Mouse (Mus musculus) MEL-GATA-1-ER (cell line): Measurements from ENCODE around the gene Zfp61.
"Not testable (repeated sequence)": the region's sequence is repeated elsewhere in the genome, so short reads cannot be mapped to it uniquely, and the experiment has no call there.

Experiments
- DNase-seq: peaks from one replicate; pipeline ENCODE4 v3.0.0-alpha.2; 2012; ENCODE audit warnings: low read depth; ENCODE audit errors: extremely low read depth

Gene Zfp61

DNA sequence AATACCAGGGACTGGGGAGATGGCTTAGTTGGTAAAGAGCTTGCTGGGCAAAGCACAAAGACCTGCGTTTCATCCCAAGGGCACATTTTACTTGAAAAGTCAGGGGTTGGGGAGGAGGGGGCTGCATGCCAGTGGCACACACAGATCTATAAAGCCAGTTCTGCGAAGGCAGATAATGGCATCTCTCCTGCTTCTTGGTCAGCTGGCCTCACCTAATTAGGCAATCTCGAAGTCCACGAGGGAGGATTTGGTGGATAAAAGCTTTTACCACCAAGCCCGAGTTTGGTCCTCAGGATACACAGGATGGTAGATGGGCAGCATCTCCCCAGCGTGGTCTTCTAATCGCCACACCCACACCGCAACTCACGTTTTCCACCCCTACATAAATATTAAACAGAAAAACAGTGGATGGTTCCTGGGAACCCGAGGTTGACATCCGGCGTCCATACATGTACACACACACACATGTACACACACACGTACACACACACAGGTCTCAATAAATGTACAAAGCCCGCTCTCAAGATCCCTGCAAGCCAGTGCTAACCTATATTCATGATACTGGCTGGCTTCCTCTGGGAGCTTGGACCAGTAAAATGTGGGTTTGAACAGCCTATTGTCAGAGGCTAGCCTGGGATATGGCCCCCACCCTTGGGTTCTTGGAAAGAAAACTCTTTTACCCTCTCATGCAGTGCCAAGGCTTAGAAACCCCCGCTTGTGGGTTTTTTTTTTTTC, 3.5 kb downstream of the Zfp61 start:
- no peak for DNase-seq

DNA sequence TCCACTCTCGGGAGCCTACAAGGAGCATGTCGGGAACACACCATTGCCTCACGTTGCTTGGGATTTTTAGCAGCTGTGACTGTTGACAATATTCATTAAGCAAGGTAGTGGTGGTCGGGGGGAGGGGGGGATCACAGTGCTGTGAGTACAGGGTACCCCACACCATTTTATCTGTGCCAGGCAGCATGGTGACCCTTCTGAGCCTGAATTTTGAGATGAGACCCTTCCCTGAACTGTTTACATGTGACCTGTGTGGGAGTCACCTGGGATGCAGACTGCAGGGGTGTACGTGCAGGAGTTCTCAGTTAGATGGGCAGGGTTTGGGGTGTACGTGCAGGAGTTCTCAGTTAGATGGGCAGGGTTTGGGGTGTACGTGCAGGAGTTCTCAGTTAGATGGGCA, 4.6 kb downstream of the Zfp61 start:
- no peak for DNase-seq

DNA sequence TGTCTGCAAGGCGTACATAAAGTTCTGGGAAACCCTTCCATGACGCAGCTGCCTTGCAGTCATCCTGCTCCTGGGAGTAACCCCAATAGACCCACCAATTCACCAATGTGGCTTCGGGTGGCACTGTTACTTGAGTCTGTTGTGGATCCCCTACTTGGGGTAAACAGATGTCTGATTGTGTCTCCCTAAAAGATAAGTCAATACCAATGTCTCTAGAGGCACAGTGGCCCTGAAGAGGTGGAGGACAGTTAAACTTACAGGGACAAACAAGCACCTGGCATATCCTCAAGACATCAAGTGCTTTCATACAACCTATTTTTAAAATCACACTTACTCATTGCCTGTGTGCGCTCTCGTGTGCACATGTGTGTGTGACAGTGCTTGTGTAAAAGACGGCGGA, 5.7 kb downstream of the Zfp61 start:
- DNase-seq: no peak

DNA sequence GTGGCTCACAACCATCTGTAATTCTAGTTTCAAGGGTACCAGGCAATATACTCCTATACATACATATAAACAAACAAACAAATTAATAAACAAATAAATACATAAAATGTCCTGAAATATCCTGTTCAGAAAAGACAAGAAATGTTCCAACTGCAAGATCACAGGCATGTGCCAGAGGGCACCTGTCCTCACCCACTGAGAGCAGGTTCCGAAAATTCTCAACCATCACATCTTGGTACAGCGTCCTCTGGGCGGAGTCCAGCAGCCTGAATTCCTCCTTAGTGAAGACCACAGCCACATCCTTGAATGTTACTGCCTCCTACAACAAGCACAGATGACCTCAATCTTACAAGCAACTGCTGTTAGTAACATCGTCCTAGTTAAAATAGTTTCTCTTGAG, 6.3 kb downstream of the Zfp61 start:
- no peak for DNase-seq

DNA sequence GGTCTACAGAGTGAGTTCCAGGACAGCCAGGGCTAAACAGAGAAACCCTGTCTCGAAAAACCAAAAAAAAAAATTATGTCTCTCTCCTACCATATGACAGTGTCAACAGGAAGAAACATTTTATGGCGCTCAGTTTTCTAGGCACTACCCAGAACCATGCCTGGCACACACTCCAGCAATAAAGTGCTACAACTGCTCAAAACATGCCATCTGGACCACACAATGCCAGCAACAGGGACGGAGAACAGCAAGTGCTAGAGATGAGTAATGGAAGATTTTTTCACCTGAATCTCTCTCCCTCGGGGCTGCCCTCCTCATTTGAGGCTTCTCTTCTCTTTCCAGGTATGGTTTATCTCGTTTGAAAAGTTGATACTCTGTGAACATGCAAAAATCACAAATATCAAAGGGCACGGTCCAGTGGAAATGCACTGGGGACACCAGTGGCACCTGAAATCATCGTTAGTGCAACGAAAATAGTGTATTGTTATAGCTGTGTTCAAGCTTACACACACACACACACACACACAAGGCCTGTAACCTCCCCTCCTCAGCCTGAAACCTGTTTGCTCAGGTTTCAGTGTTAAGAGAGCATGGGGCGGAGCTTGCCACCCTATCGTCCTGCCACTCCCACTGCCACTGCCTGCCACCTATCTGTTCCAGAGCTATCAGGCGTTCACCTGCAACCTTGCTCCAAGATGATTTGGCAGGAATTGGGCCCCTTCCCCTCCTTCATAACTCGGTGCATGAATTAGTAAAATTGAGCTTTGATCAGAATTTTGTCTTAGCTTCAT, 7.8 kb downstream of the Zfp61 start:
- DNase-seq: no peak

DNA sequence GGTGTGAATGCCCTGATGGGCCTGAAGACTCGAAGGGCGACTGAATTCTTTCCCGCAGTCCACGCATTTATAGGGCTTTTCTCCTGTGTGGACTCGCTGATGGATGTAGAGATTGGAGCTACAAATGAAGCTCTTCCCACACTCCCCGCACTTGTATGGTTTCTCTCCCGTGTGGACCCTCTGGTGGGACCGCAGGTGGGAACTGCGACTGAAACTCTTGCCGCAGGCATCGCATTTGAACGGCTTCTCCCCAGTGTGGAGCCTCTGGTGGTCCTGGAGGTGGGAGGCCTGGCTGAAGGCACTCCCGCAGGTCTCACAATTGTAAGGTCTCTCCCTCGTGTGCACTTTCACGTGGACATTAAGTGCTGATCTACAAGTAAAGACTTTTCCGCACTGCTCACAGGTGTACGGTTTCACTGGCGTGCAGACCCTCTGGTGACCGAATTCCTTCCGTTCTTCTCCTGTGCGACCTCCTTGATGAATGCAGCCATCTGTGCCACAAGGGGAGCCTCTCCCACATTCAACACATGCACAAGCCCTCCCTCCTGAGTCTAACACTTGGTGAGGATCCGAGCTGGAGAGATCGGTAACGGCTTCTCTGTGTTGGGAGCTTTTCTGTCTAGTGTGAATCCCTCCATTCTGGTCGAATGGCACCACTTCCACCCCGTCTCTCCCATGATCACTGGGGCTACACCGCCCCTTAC, 9.5 kb downstream of the Zfp61 start:
- DNase-seq: no peak

DNA sequence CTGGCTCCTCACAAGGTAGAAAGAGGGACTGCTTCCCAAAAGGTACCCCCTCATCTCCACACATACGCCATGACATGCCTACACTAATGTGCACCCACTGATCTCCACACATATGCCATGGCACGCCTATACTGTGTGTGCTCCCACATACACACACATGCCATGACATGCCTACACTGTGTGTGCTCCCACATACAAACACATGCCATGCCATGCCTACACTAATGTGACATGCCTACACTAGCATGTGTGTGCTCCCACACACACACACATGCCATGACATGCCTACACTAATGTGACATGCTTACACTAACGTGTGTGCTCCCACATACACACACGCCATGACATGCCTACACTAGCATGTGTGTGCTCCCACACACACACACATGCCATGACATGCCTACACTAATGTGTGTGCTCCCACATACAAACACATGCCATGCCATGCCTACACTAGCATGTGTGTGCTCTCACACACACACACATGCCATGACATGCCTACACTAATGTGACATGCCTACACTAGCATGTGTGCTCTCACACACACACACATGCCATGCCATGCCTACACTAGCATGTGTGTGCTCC, 10.8 kb downstream of the Zfp61 start:
- no peak for DNase-seq

DNA sequence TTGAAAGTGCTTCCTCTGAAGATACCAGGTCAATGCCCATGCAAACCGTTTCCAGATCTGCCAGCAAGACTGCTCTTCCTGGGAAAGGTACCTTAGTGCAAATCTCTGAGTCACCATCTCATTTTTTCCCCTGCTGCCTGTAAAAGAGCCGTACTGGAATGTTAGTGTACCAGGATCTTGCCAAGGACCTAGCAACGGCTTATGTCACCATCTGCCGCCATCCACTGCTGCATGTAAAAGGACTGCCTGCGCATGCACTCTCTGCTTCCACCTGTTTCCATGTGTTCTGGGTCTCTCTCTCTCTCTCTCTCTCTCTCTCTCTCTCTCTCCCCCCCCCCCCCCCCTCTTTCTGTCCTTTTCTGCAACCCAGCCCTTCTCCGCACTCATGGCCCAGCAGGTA, 12.5 kb downstream of the Zfp61 start:
- DNase-seq: no peak

DNA sequence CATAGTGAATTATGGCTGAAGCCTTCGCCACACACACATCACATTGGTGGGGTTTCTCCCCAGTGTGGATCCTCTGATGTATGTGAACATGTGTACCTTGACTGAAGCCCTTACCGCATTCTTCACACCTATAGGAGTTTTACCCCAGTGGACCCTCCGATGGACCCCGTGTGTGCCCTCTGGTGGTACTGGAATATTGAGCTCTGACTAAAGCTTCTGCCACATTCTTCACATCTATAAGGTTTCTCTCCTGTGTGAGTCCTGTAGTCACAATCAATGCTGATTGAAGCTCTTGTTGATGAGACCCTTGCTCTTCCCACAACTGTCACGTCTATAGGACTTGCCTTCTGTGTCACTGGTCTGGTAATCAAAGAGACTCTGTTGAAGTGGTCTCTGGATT, 13.4 kb downstream of the Zfp61 start:
- DNase-seq: no peak

DNA sequence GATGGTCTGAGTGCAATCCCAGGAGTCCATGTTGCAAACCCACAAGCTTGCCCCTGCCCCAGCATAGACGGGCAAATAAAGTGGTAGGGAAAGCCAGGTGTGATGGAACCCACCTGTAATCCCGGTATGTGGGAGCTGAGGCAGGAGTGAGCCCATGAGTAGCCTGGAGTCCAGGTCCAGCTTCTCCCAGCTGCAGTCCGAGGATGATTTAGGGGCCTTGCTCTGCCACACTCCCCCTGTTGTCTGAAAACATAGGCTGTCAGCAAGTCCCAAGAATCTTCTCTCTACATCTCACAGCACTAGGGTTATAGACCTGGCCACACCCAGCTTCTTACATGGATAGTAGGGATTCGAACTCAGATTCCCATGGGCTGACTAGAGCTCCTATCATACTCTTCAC, 14.1 kb downstream of the Zfp61 start:
- DNase-seq: no peak

DNA sequence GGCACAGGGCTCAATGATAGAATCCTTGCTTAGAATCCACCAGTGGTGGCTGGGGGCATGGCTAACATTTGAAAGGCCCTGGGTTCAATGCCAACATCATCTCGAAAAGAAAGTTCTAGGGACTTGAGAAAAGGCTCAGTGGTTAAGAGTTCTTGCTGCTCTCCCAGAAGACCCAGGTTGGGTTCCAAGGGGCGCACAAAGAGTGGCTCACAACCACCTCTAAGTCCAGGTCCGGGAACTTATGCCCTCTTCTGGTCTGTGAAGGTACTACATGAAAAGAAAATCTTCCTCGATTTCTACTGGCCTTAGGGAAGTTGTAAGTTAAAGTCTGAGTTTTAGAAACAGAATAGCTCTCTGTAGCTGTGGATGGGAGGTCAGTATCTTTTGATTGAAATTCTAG, 14.9 kb downstream of the Zfp61 start:
- DNase-seq: no peak

DNA sequence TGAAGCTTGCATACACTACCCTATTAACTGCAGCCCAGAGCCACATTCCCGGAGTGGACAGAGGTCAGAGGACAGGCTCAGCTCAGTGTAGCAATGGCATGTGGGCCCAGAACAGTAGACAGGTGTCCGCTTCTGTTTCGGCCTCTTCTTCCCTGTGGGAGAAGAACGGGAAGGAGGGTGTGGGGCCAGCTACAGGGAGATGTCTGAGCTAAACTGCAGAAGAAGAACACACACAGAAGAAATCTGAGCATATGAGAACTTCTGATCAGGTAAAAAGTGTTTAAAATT, 20.2 kb downstream of the Zfp61 start:
- DNase-seq: no peak

DNA sequence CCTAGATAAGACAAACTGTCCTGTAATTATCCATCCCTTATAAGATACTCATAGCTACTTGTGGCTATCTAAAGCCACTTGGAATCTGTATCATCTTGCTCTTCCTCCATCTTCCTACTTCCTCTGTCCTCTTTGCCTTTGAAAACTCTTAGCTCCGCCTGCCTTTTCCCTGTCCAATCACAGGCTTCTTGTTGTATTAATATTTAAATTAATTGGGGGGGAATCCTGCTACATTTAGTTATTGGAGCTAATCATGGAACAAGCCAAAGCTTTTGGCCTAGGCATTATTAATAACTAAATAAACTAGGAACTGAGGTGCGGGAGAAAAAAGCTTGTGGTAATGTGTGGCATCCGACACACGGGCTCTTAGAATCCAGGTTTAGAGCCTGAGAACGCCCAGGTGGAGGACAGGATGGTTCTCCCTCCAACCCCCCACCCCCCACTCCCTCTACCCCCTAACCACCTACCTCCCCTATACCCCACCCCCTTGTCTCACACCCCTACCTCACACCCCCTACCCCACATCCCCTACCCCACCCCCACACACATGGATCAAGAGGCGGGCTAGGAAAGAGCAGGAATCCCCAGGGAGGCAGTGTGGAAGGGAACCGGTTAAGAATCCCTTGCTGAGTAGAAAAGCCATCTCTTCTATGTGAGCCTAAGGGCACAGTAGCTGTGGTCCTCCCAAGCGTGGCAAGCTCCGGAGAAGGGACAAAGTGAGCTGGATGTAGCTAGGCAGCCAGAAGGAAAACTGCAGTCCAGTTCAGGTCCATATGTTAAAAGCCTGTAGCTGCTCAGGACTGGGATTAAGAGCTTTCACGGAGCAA, 20.8 kb downstream of the Zfp61 start:
- no peak for DNase-seq

DNA sequence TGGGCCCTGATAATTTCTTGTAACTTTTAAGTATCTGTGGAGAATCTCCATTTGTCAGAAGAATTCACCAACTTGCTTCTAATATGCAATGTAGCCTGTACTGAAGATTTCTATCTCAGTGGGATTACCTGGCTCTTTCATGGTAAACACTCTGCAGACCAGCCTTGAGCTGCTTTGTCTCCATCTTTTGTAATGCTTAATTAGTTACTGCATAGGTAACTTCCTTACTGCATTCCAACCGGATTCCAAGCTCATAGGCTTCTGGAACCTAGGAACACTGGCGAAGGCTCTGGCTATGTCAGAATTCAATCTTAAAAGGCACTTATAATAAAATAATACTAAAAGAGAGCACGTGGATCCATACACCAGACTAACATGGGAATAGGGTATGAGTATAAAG, 22.3 kb downstream of the Zfp61 start:
- DNase-seq: not testable (repeated sequence)

DNA sequence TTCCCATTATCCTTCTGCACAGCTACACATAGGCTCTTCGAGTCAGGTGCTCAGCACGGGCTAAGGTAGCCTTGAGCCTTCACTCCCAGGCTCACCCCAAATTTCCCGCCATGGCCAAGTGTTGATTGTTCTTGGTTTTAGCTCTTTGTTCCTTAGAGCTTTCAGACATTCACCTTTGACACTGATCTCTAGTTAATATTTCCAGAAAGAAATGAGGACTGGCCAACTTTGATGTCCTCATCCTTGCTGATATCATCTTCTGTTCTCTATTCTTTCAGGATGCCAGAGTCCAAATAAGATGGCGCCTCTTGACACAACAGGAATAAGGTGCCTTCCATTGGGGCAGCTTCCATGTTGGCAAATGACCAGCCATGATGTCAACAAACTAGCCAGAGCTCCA, 26.6 kb downstream of the Zfp61 start:
- no peak for DNase-seq

DNA sequence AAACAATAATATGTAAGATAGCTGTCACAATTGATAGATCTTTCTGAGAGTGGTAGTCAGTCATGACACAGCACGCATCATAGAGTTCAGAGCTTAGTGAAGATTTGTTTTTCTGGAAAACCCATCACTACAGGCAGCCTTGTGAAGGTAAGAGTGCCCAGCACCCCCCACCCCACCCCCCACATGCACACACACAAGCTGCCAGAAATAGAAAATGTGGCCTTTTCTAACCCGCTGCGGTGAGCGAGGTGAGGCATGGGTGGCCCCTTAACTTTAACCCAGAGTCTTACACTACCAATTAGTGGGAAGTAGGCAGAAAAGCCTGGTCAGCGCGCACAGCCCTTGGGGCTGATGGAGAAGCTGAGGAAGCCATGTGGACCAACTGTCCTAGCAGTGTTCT, 29.8 kb downstream of the Zfp61 start:
- no peak for DNase-seq

DNA sequence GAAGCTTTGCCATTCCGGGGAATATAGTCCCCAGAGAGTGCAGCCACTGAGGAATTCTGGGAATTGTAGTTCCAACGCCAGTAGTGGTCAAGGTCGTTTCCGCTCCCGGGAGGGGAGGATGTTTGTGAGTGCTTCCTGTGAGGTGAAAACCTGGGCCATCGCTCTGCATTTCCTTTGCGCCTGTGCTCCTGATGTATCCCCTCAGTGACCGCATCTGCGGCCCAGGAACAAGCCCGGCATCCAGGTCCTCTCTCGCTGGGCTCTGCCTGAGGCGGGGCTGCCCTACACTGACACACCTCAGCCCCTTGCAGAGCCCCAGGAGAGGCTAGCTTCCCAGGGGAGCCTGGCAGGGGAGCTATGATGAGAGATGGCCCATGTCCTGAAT, 30.8 kb downstream of the Zfp61 start, which contains the start of gene Zfp93:
Gene Zfp93 (plus strand): TSS at position 133 of the 385 bp plus-strand sequence.
- no peak for DNase-seq

DNA sequence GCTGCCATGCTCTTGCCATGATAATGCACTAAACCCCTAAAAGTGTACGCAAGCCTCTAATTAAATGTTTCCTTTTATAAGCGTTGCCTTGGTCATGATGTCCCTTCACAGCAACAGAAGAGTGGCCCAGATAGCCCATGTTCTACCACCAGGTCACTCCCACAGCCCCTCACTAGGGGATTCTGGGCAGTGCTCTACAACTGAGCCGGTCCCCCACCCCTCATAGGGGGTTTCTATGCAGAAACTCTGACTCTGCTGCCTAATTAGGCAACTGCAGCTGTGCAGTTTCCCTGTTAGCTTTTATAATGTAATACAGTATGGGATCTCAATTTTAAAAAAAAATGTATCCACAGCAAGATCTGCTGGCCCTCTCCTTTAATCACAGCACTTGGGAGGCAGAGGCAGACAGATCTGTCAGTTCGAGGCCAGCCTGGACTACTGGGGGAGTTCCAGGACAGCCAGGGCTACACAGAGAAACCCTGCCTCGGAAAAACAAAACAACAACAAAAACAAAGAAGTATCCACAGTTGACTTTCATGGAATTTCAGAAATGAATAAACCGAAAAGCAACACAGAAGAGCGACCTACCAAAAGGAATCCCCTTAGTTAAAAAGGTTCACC, 31.3 kb downstream of the Zfp61 start:
- no peak for DNase-seq

DNA sequence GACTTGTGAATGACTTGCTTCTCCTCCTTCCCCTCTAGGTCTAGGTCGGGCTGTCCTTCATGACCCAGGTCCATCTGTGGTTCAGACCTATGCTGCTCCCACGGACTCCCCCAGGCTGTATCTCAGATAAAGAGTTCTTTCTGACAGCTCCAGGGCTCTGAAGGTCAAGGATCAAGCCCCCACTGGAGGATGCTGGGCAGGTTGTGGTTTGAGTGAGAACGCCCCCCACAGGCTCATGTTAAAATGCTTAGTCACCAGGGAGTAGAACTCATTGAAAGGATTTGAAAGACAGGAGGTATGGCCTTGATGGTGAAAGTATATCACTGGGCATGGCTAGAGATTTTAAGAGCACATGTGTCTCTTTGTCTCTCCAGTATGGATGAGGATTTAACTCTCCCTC, 31.8 kb downstream of the Zfp61 start:
- DNase-seq: no peak

DNA sequence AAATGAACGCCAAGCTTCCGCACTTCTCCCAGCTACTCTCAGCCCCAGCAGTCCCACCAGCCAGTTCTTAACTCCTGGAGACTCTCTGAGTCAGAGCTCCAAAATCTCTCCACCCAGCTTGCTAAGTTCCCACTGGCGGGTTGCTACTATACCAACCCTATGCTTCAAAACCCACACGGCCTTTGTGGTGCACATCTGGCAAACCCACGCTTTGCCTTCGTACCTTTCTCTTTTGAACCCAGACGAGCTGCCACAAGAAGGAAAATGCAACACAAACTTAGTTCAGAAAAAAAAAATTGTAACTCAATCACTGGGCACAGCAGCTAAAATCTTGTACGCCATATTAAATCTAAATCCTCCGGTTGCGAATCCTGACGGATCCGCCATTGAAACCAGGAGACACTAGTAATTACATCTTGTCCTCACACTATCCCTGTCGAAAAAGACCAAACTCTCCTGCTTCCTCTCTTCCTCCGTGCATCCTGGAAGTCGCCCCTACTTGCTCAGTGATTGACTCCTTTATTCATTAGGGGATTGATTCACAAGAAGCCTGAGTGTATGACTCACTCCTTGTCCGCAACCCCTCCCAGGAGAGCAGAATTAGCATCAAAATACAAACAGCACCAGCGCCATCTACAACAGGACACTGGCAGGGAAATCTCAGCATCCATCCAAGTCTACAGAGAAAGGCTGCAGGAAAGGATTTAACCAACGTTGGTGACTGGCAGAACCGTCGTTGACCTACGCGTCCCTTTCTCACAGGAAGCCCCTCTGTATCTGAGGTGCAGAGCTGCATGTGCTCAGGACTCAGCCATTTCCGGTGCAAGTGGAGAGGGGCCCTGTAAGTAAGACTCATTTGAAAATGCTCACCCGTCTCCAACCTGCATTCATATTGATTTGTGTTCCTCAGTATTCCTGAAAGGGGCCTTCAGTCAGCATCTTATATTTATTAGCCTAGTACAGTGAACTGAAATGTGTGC, 32.6 kb downstream of the Zfp61 start:
- DNase-seq: no peak
